Mouse (Mus musculus) ES-Bruce4 (cell line): Measurements from ENCODE around the gene Slc30a4.

Experiments used
- CTCF ChIP-seq: IDR thresholded peaks from one replicate; pipeline ENCODE4 v1.8.1; 2011; ENCODE audit warnings: low read depth, low read length
- EP300 ChIP-seq: IDR thresholded peaks from 2 replicates; pipeline ENCODE4 v1.6.1; 2011; ENCODE audit warnings: low read depth, low read length; ENCODE audit not compliant: insufficient read depth
- POLR2A ChIP-seq: IDR thresholded peaks from one replicate; pipeline ENCODE4 v1.8.1; 2011; ENCODE audit warnings: low read length; ENCODE audit not compliant: insufficient read depth

GRCm38 (mm10) chr2:122682520-122682919 lies 19.9 kb downstream of the Slc30a4 start:
- no peak for TF ChIP-seq CTCF
- TF ChIP-seq POLR2A: no peak
- no peak for TF ChIP-seq EP300
